Mouse (Mus musculus) embryo, embryonic 11 days (tissue): Measurements from ENCODE around the gene Gm10644.

Source experiments
- DNase-seq: peaks from one replicate; pipeline ENCODE4 v3.0.0-alpha.2; 2015

Gm10644 gene

DNA sequence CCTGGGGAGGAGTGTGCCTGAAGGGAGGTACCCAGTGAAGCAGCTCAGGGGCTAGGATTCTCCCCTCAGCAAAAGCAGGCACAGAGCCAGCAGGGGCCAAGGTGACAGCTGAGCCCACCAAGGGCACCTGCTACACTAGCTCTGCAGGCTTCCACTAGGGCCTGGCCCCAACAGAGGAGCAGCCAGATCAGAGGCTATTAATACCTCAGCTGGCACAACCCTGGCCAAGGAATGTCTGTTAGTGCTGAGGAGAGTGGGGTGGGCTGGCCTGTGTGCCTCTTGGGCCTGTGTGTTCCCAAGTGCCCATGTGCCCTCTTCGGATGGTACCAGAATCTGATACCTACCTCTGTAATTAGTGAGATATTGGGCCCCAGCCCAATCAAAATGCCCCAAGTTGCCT is 25.2 kb upstream of the Gm10644 start:
- no peak for DNase-seq

DNA sequence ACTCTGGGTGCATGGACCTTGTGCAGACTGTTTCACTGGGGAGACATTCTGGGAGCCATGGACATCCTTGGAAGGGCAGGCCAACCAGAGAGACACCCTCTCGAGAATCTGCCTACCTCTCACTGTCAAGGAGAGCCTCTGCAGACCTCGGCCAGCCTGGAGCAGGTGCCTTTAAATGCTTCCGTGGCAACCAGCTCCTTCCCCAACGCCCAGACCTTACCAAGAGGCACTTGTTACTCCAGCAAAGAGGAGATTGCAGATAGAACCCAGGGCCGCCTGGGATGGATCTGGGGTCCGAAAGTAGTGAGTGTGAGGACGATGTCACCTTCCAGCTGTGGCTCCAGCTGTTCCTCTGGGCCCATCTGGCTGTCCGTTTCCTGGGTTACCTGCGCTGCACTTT is 23.2 kb upstream of the Gm10644 start:
- no peak for DNase-seq

DNA sequence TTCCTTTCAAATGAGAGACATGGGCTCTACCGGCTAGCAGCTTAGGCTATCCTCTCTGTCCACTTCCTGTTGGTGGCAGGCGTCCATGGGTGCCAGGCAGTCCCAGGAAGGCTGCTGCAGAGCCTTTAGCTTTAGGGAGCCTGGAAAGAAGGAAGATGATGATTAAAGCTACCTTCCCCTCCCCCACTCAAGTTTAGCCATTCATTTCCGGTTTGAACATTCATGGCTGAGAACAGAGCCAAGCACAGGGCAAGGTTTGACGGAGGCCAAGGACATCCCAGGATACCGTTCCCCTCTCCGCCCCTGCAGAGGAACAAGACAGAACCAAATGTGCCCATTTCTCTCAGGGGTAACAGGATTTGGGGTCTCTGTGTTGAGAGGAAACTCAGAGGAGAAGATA is 22.6 kb upstream of the Gm10644 start:
- no peak for DNase-seq

- DNase-seq = no peak
These were observed 21.9 kb upstream of the Gm10644 start for GRCm38 (mm10) chr8:83976779-83977350.

DNA sequence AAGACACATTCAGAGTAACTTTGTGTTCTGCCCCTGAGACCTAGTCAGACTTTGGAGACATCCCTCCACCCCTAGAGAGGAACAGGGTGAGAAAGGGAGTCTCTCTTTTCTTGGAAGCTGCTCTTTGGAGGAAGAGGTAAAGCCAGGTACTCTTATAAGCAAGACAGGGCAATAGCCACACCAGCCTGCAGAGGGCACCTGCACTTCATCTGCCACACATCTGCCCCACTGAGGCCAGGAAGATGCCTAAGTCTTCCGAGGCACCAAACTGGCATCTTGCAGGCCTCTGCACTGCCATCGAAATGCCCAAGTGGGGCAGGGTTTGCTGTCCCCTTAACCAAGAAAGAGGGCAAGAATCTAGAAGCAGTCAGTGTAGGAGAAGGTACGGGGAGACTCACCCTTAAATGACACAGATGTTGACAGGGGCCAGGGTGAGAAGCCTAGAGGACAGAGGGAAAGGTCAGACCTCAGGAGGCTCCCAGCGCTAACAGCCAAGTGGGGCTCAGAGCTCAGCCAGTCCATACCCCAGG is 21.2 kb upstream of the Gm10644 start:
- no peak for DNase-seq

DNA sequence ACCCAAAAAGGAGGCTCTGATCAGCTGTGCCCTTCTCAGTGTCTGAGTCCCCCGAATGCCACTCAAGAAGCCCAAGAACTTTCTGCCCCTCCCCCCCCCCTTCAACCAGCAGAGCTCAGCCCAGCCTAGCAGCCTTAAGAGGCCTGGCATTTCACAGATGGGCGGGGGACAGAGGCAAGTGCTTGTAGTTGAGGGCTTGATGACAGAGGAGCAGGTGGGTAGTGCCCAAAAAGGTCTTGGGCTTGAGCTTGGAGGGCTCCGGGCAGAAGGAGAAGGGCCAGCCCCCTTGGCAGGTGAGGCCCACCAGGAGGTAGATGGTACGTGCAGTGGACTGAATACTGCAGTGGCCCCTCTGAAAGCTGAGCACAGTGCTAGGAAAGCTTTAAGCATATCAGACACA is 19.5 kb upstream of the Gm10644 start:
- DNase-seq = no peak

GRCm38 (mm10) chr8:83973161-83974031 is 18.4 kb upstream of the Gm10644 start:
- no peak for DNase-seq

GRCm38 (mm10) chr8:83972150-83973120 is 17.4 kb upstream of the Gm10644 start, which contains the start of gene Prkaca:
TSS of gene Prkaca (plus strand) at chr8:83972993.
- DNase-seq = peak; percentile 100

GRCm38 (mm10) chr8:83971661-83972060 is 16.7 kb upstream of the Gm10644 start:
- no peak for DNase-seq

DNA sequence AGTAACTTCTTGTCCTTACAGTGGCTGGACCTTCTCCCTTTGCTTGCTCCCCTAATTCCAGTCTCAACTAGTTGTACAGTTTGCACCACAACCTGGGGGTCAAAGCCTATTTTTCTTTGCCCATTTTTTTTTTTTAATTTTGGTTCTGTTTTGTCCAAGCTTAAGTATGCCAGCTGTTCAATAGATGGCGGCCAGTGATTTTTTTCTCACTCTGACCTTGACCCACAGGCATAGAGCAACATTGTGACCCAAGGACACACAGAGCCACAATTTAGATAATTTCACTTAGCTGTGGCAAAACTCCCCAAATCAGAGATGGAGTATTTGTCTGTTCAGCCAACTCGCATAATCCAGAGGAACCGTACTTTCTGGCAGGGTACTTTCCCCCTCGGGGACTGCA is 16.1 kb upstream of the Gm10644 start:
- no peak for DNase-seq

DNA sequence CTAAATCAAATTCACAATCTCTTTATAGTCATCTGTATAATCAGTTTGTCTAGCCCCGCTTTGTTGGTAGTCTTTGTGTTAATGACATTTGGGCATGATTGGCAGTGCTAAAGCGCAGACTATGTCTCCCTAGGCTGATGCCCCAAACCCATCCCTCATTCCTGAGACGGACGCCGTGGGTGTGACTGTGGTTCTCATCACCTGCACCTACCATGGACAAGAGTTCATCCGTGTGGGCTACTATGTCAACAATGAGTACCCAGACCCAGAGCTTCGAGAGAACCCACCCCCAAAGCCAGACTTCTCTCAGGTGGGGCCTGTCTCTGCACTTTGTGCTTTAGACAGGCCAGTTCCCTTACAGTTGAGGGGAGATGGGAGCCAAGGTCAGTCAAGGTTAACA is 12.7 kb upstream of the Gm10644 start:
- no peak for DNase-seq

DNA sequence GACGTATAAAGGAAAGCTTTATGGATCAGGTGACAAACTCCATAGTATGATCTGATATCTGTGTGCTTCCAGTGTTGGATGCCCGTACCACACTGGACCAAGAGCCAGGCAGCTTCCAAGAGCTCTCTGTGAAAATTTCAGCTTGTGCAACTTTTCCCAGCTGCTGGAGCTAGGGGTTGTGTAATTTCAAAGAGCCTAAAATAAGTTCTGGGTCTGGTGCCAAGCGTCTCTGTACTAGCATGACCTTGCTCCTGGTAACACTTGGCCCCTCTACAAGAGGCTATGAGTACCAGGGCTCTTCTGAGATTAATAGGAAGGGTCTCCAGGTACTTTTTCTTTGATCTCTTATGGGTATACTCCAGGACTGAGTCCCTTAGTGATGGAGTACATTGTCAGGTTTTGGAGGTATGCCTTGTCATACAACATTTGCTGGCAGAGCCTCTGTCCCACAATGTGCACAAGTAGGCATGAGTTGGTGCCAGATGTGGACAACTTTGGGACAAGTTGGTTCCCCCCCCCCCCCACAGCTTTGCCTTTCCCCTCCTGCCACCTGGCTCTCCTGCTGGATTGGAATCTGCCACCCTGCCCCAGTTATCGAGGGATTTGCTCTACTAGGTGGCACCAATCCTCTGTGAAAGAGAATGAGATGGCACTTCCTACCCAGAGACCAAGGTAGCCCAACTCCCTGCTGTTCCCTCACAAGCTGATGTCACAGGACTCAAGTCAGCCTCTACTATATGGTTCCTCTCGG is 9.2 kb upstream of the Gm10644 start:
- no peak for DNase-seq

GRCm38 (mm10) chr8:83956789-83957188 is 1.8 kb upstream of the Gm10644 start:
- DNase-seq = peak; percentile 52

DNA sequence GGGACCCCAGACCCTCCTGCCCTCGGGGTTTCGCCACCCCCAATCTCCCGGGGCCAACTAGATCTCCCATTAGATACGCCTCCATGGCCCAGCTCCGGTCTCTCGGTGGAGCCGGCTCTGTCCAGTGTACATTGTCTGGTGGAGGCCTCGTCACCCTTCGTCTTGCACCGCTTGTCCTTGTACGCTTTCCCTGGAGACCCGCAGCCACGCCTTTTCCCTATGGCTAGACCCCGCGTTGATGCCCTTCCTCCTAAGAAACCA is 883 bp upstream of the Gm10644 start:
- DNase-seq = no peak

- no peak for DNase-seq
These were observed 278 bp downstream of the Gm10644 start for GRCm38 (mm10) chr8:83954749-83955105.

DNA sequence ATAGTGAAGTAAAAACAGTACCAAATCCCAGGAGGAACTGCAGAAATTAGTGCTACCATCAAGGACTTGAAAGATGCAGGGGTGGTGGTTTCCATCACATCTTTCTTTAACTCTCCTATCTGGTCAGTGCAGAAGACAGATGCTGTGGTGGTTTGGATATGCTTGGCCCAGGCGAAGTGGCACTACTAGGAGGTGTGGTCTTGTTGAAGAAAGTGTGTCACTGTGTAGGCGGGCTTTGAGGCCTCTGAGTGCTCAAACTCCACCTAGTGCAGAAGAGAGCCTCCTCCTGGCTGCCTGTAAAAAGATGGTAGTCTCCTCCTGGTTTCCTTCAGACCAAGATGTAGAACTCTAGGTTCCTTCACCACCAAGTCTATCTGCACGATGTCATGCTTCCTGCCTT is 9.5 kb downstream of the Gm10644 start:
- no peak for DNase-seq

GRCm38 (mm10) chr8:83942446-83942845 is 12.6 kb downstream of the Gm10644 start:
- DNase-seq = no peak

DNA sequence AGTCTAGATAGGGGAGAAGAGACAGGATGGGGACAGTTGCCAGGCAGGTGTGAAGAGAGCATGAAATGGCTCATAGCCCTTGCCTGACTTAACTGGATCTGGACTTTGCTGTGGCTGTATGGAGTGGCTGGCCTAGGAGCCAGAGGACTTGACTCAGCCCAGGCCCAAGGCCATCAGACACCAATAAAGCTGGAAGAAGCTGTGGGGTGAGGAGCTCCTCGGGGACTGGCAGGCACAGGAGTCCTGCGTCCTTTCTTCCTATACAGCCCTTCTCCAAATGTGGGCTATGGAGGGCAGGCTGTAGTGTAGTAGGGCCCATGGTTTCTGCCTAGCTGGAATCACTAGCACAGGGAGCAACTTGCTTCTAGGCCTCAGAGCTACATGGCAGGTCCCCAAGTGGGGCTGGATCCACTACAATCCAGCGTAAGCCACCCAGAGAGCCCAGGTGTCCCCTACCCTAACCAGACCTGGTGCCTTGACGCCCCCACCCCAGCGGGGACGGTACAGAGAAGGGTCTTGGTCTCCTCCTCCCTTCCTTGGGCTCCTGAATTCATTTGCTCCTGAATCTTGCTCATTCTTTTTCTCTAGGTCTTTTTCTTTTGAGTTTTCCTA is 13.8 kb downstream of the Gm10644 start:
- DNase-seq = no peak

DNA sequence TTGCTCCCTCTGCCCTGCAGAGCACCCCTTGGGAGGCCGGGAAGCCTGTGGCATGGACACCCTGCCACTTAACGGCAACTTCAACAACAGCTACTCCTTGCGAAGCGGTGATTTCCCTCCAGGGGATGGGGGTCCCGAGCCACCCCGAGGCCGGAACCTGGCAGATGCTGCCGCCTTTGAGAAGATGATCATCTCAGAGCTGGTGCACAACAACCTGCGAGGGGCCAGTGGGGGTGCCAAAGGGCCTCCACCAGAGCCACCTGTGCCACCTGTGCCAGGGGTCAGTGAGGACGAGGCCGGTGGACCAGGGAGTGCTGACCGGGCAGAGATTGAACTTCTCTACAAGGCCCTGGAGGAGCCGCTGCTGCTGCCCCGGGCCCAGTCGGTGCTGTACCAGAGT is 16.7 kb downstream of the Gm10644 start:
- no peak for DNase-seq

- no peak for DNase-seq
These were observed 17.4 kb downstream of the Gm10644 start for GRCm38 (mm10) chr8:83937645-83938044.

DNA sequence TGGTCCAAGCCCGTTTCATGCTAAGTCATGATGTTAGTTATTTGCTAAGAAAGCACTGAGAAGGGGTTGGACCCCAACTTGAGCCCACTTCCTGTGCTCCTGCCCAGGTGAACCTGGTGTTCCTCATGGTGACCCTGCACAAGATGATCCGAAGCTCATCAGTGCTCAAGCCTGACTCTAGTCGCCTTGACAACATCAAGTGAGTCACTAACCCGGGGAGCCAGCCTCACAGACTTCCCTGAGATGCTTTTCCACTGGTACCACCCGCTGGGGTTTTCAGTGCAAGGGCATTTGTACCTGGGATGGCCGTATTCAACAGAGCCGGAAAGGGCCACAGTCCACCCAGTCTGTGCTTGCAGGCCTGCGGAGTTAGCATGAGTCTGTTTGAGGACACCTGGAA is 19.6 kb downstream of the Gm10644 start:
- DNase-seq = no peak

DNA sequence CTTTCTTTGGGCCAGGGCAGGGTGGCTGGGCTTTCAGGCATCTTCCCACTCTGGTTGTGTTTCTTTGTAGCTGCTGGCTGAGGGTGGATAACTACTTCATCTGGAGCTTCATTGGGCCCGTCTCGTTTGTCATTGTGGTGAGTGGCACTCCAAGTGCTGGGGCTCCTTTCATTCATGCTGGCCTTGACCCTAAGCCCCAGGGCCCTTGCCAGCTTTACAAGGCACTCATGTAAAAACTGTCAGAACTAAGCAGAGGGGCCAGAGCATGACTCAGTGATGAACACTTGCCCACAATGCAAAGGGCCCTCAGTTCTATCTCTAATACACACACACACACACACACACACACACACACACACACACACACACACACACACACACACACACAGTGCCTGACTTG is 20.0 kb downstream of the Gm10644 start:
- DNase-seq = no peak
